Mouse (Mus musculus) liver, embryonic 15.5 days (tissue): ENCODE data around the gene Fbxw8. TPM values are rescaled to one million over a fixed set of nuclear protein-coding genes. Genes with fewer than 3 reads are reported as not detected.

Experiments used
- ATAC-seq: fragments of 200-750 bp; cut with Nextera tagmentation; 2 replicates; pipeline ENCODE4 v1.8.0; 2017; ENCODE audit warnings: moderate number of reproducible peaks, mild to moderate bottlenecking, moderate library complexity; ENCODE audit not compliant: insufficient read depth
- H3K27ac ChIP-seq: fragments of 300-500 bp; sonication (generic); replicated peaks from 2 replicates; pipeline ENCODE4 v1.5.1; 2015; ENCODE audit warnings: mild to moderate bottlenecking, inconsistent platforms
- H3K27me3 ChIP-seq: fragments of 300-500 bp; sonication (generic); 2 replicates; pipeline ENCODE4 v1.6.1; 2015; ENCODE audit warnings: mild to moderate bottlenecking, inconsistent platforms
- H3K36me3 ChIP-seq: fragments of 300-500 bp; sonication (generic); replicated peaks from 2 replicates; pipeline ENCODE4 v1.6.1; 2015; ENCODE audit warnings: moderate library complexity, mild to moderate bottlenecking, inconsistent platforms
- H3K4me1 ChIP-seq: fragments of 300-500 bp; sonication (generic); replicated peaks from 2 replicates; pipeline ENCODE4 v1.6.1; 2015; ENCODE audit warnings: inconsistent platforms
- H3K4me2 ChIP-seq: fragments of 300-500 bp; sonication (generic); 2 replicates; pipeline ENCODE4 v1.6.1; 2015; ENCODE audit warnings: moderate library complexity, mild to moderate bottlenecking, inconsistent platforms
- H3K4me3 ChIP-seq: fragments of 300-500 bp; sonication (generic); replicated peaks from 2 replicates; pipeline ENCODE4 v1.5.1; 2015; ENCODE audit warnings: mild to moderate bottlenecking, inconsistent platforms
- H3K9ac ChIP-seq: fragments of 300-500 bp; sonication (generic); 2 replicates; pipeline ENCODE4 v1.6.1; 2015; ENCODE audit warnings: moderate library complexity, mild to moderate bottlenecking, inconsistent platforms
- H3K9me3 ChIP-seq: fragments of 300-500 bp; sonication (generic); replicated peaks from 2 replicates; pipeline ENCODE4 v1.6.1; 2016; ENCODE audit warnings: inconsistent platforms
- WGBS: fragments of 180-500 bp; shearing (Covaris S2); methylation state at CpG from one replicate; pipeline ENCODE4 v1.1.7; 2015; ENCODE audit warnings: mixed read lengths; ENCODE audit not compliant: insufficient replicate concordance; 5-methylcytosine and 5-hydroxymethylcytosine counted together
- polyA plus RNA-seq: library from polyadenylated mRNA; unstranded; fragments of >200 nt; fragmentation: Nextera tagmentation; extraction: Ambion mirVana; gene quantifications from 2 replicates; pipeline ENCODE4 v1.2.1, GENCODE M21; 2015

Gene Fbxw8
- polyA plus RNA-seq, 1 experiment from 2014 or later, result 7.7 TPM

DNA sequence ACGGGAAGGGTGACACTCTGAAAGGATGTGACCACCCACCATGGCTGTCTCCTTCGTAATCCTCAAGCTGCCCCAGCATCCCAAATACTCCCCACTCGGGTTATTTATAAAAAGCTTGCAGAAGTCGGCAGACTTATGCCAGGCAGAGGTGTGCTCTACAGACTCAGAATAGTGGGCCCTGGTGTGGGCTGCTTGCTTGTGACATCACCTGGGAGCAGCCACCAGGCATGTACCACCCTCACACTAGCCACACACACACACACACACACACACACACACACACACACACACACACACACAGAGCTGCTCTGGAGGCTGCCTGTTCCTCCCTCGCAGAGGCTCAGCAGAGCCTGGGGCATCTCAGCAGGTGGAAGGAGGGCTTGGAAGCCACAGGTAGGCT lies 137.7 kb downstream of the Fbxw8 start:
- Histone ChIP-seq H3K9ac (no peak overlapping the region), H3K27ac (no peak overlapping the region), H3K9me3 (no peaks in the 10 kb centered on the region), H3K4me2 (no peak overlapping the region), H3K4me1 (no peaks in the 10 kb centered on the region), H3K27me3 (peaks cover 3% of the 10 kb centered on the region), H3K4me3 (no peak overlapping the region), H3K36me3 (no peaks in the 10 kb centered on the region)
- no peak for ATAC-seq
- 50% methylated on average over 5 of the region's 5 CpGs for WGBS

- H3K36me3 ChIP-seq, result no peaks in the 10 kb centered on the region
- WGBS, result 72% methylated on average over 2 of the region's 2 CpGs
- H3K4me2 ChIP-seq, result no peak overlapping the region
- no peak overlapping the region for H3K9ac ChIP-seq
- ATAC-seq, result no peak
- no peak overlapping the region for H3K27ac ChIP-seq
- H3K9me3 ChIP-seq, result no peaks in the 10 kb centered on the region
- H3K4me3 ChIP-seq, result no peak overlapping the region
- H3K4me1 ChIP-seq, result no peaks in the 10 kb centered on the region
- H3K27me3 ChIP-seq, result peaks cover 3% of the 10 kb centered on the region
Measured at GRCm38 (mm10) chr5:118015669-118016068, 139.6 kb downstream of the Fbxw8 start.

- Histone ChIP-seq H3K27ac (no peak overlapping the region), H3K27me3 (peaks cover 3% of the 10 kb centered on the region), H3K9ac (no peak overlapping the region), H3K4me1 (no peaks in the 10 kb centered on the region), H3K36me3 (no peaks in the 10 kb centered on the region), H3K4me2 (no peak overlapping the region), H3K9me3 (no peaks in the 10 kb centered on the region), H3K4me3 (no peak overlapping the region)
- WGBS, result 25% methylated on average over 12 of the region's 12 CpGs
- ATAC-seq, result no peak
Measured at GRCm38 (mm10) chr5:118015028-118015427, 140.2 kb downstream of the Fbxw8 start.

Other genes with a start within 250 kb of the Fbxw8 start
- 14.2 and 17.2 TPM in 2 replicates for gene Fbxo21, start 178.7 kb downstream of the Fbxw8 start, polyA plus RNA-seq
- gene Tesc, start 127.7 kb downstream of the Fbxw8 start, polyA plus RNA-seq, result 1.6 and 2.2 TPM in 2 replicates
- gene Hrk, start 9.2 kb upstream of the Fbxw8 start, polyA plus RNA-seq, result not detected in 2 replicates
- gene Rnft2, start 89.7 kb upstream of the Fbxw8 start, polyA plus RNA-seq, result 0.21 and 0.44 TPM in 2 replicates
- gene 2410131K14Rik, start 89.8 kb upstream of the Fbxw8 start, polyA plus RNA-seq, result 1.2 and 1.4 TPM in 2 replicates